Mouse (Mus musculus): Measurements from ENCODE around the gene Camp. TPM values are rescaled to one million over a fixed set of nuclear protein-coding genes. Genes with fewer than 3 reads are reported as not detected.

Gene Camp
- total RNA-seq (2021) = not detected

- no peak for DNase-seq
Measured at GRCm38 (mm10) chr9:109849312-109849758, at the start of gene Camp. Camp (minus strand) TSS chr9:109849617.

- DNase-seq = no peak
Measured at GRCm38 (mm10) chr9:109898027-109898426, 48.6 kb upstream of the Camp start.

DNA sequence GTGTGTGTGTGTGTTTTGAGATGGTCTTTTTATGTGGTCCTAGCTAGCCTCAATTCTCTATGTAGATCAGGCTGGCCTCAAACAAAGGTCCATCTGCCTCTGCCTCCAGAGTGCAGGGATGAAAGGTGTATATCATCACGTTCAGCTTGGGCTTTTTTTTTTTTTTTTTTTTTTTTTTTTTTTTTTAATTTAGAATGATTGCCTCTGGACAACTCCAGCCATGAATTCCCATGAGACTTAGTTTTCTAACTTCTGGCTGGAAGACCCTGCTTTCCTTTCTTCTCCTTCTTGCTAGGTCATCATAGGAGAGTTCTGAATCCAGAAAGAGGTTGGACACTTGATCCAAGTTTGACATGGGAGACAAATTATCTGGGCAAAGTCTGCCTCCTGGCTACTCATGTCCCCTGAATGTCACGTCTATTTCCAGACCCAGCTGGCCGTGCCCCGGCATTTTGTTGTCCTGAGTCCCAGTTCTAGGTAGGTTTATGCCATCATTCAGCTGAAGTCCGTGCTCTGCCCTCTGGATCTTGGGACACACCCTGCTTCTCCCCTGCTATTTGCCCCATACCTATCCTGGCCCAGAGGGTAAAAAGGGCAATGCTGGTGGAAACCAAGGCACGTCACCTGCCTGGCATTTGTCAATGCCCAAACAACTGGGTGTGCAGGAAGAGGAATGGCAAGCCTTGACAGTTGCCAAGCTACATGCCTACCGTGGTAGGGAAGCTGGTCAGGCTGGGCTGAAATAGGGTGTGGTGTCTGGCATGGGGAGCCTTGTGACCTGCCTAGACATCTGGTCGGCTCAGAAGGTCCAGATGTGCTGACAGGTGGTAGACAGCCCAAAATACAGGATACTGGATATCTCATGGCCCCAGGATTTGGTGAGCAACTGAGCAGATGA is 47.1 kb upstream of the Camp start:
- DNase-seq = no peak

DNA sequence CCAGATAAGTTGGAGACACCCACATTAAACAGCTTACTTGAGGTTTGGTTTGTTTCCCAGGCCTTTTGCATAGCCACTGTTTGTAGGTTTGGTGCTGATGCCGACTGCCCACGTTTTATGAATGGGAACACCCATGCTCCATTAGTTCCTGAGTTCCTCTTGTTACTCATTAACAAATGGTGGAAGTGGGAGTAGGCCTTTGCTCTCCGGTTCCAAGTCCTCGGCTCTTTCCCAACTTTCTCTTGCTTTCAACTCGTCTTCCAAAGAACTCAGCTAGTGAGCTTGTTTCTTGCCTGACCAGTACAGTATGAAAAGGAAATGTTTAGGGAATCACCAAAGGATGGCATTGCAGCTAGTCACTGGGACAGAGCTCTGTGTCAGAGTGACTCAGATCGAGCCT is 46.2 kb upstream of the Camp start:
- DNase-seq = no peak

DNA sequence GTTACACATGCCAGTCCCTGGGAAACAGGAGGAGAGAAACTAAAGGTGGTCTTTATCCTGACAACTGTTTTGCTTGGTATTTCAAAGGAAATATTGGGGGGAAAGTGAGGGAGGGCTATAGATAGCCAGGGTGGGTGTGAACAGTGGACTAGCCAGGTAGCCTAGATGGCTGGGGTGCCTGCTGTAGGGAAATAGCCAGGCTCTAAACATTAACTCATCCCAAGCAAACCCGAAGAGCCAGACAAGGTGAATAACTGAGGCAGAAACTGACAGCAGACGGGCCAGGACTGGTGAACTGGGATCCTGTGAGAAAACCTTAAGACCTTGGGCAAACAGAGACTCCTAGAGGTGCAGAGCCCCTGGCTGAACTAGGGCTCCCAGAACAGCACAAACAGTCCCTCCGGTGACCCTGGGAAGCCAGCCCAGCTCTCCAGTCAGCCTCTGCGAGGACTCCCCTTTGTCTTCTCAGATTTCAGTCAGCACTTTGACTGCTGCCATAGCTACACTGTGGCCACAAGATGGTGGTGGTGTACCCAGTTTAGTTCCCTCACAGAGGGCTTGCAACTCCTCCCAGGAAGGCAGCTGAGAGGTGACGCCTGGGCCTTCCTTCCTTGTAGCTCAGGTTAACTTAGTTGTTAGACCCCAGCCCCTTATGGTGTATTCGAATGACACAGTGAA is 45.1 kb upstream of the Camp start:
- DNase-seq = peak; percentile 52 to 64

DNA sequence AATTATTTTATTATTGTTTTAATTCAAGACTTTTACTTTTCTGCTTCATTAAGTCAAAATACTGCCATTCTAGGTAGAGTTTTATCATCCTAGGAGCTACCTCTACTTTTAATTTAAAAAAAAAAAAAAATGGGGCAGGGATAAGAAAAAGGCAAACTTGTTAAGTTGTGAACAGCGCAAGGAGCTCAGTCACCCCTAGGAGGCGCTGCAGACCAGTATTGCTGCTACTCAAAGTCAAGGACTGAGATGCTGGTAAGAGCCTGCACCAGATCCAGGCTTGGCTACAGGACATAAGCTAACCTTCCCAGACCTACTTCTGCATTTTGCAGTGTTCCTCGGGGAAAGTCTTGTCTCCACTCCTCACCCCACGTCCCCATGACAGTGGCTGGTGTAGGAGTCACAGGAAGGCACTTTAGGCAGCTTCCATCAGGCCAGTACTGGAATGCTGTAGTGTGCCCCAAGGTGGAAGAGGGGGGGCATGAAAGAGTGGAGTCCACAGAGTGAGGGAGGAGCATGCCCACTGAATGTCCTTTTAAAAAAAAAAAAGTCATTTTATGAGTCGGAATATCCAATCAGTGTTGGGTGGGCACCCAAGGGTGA is 43.3 kb upstream of the Camp start:
- DNase-seq = peak; percentile 64

- DNase-seq = no peak
Measured at GRCm38 (mm10) chr9:109891501-109891900, 42.1 kb upstream of the Camp start.

GRCm38 (mm10) chr9:109887321-109887720 is 37.9 kb upstream of the Camp start:
- DNase-seq = no peak

GRCm38 (mm10) chr9:109886259-109886658 is 36.8 kb upstream of the Camp start:
- DNase-seq = no peak

DNA sequence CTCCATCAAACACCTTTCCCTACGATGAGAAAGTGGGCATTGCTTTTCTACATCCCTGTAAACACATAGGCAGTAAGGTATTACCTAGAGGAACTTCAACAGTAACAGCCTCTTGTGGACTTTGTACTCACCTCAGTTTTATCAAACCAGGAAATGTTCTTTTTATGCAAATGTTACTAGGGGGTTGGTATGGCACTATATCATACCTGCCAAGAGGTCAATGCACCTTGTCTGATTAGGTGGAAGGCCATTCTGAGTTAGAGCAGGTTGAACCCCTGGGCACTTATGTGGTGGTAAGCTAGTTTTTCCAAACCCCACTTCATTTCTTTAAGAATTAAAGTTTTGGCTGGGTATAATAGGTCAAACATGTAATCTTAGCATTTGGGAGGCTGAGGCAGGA is 29.9 kb upstream of the Camp start:
- no peak for DNase-seq

DNA sequence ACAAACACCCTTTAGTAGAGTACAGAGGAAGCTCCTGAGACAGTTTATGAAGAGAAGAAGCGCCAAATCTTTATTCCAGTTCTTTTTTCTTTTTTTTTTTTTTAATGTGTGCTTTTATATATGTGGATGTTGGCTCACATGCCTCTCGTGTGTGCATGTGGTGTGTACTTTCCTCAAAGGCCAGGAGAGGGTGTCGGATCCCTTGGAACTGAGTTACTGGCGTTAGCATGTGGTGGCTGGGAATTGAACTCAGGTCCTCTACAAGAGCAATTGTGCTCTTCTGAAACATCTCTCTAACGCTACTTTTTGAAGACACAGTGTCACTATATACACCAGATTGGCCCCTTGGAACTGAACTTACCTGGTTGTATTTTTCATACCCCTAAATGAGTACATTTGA is 28.2 kb upstream of the Camp start:
- DNase-seq = no peak

GRCm38 (mm10) chr9:109876756-109877155 is 27.3 kb upstream of the Camp start:
- DNase-seq = no peak

- peak in 1 of 2 experiments; percentile 49 for DNase-seq
Measured at GRCm38 (mm10) chr9:109875695-109876601, 26.5 kb upstream of the Camp start.

GRCm38 (mm10) chr9:109874797-109875691 is 25.6 kb upstream of the Camp start, which contains the start of gene Cdc25a:
Cdc25a (plus strand) TSS chr9:109875579.
- DNase-seq = peak; percentile 95

DNA sequence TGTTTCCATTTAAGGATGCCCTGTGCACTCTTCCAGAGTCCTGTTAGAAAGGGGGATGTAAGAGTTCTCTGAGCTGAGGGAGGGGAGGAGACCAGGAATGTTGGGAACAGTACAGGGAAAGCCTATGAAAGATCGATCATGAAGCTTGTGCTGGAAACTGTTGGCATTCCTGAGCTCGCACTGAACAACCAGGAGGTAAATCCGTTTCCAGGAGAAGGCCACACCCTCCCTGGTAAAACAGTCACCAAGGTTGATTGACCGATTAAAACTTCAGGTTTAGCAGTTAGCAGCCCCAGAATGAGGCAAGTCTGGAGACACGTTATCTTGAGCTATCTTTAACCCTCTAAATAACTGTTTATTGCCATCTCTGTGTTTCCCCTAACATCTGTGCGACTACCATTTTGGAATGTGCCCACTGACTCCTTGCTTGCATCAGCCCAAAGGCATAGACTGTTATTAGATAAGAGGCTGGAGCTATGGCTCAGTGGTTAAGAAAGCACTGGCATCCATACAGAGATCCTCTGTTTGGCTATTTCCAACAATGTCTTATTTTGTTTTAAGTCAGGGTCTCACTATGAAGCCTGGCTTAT is 21.7 kb upstream of the Camp start:
- no peak for DNase-seq

DNA sequence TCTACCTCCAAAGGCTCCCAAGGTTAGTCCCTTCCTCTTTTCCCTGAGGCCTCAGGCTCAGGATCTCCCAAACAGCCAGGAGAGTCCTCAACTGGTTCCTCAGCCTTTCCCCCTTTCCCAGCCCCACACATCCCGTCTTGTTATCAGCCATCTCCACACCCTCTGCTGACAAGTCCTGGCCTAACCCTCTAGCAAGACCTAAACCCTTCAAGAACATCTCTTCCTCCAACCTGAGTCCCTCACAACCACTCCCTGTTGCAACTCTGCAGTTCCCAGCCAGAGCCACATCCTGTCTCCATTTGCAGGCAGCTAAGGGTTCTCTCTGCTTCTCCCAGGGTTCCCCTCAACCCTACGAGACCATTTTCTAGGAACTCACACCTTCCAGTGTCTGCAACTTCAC is 16.8 kb upstream of the Camp start:
- no peak for DNase-seq

DNA sequence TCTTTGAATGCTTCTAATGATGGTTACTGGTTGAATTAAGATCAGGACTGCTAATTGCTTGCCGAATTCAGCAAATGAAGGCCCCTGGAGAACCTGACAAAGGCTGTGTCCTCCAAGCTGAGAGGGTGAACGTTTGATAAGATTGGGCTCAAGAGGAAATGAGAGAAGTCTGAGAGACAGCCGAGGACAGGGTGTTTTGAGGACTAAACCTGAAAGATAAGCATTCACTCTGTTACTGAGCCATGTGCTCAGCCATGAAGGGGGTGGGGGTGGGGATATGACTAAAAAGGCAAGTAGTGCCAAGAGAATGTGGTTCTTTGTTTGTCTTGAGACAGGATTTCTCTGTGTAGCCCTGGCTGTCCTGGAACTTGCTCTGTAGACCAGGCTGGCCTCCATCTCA is 13.7 kb upstream of the Camp start:
- DNase-seq = no peak

- DNase-seq = peak; percentile 65 to 73
Measured at GRCm38 (mm10) chr9:109862397-109863044, 13.1 kb upstream of the Camp start.

DNA sequence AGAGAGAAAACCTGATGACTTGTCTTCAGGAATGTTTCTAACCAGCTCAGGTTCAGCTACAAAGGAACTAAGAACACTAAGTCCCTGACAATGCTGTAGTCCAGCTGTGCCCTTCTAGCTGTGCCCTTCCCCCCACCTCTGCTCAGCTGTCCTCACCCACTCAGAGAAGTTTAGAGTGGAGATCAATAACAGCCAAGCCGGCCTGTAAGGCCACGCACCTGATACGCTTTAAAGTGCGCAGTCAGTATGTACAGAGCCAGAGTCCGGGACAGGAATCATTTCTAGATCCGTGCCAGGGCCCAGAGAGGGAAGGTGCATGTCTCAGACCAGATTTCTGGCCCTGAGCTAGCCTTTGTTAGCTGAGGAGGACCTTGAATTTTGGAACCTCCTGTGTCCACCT is 6.5 kb upstream of the Camp start:
- no peak for DNase-seq

DNA sequence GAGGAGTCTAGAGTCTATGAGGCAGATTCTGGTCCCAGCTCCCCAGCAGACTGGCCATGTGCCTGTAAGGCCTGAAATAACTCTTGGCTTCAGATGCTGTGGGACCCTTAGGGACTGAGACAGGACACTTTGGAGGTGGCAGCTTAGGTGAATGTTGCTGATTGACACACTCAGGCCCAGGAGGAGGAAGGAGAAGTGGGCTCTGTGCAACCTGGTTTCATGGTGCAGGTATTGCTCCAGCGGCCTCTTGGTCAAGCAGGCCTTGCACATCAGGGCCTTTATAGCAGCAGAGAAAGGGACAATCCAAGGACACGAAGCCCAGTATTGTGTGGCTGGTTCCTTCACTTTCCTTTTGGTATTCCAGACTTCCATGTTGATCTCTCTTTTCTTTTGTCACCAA is 4.9 kb upstream of the Camp start:
- DNase-seq = no peak
